Mouse (Mus musculus) lung, adult 18-20 months (tissue): ENCODE results near the gene Ceacam16.

Source experiments
- DNase-seq, 2 experiments: peaks; one replicate each; pipeline ENCODE4 v3.0.0; 2022; ENCODE audit warnings: mixed read lengths in 2 of 2

The Ceacam16 gene

GRCm38 (mm10) chr7:19815296-19816223 lies 45.5 kb downstream of the Ceacam16 start:
- no peak for DNase-seq

- DNase-seq: no peak
These were observed 47.4 kb downstream of the Ceacam16 start for GRCm38 (mm10) chr7:19813579-19814122.

DNA sequence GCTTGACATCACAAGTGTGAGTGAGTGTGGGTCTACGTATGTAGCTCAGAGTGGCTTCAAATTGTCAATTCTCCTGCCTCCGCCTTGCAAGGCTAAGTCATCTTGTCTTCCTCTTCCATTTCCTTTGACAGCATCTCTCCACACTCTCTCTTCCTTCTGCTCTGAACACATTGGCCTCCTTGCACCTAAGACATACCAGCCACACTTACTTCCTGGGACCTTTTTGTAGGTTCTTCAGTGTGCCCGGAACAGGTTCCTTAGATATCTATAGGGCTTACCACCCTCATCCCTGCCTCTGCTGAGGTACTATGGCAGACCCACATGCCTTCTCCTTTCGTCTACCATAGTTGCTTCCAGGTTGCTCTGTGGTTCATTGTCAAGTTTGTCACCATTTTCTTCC lies 47.9 kb downstream of the Ceacam16 start:
- DNase-seq: no peak

- peak; percentile 78 for DNase-seq
These were observed 50.0 kb downstream of the Ceacam16 start for GRCm38 (mm10) chr7:19811114-19811513.

DNA sequence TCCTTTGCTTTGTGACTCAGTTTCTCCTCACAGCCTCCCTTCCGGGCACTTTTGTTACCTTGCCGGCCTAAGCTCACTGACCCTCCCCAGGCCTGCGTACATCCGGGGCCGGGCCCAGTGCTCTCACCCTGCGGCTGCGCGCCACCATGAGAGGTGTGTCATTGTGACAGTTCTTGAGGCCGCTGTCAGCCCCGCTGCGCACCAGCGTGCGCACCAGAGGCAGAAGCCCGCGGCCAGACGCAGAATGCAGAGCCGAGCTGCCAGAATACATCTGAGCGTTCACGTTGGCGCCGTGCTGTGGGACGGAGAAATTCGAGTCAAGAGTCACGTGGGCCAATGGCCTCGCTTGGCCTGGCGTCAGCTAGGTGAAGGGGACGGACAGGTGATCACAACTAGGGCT lies 51.7 kb downstream of the Ceacam16 start:
- DNase-seq: no peak

DNA sequence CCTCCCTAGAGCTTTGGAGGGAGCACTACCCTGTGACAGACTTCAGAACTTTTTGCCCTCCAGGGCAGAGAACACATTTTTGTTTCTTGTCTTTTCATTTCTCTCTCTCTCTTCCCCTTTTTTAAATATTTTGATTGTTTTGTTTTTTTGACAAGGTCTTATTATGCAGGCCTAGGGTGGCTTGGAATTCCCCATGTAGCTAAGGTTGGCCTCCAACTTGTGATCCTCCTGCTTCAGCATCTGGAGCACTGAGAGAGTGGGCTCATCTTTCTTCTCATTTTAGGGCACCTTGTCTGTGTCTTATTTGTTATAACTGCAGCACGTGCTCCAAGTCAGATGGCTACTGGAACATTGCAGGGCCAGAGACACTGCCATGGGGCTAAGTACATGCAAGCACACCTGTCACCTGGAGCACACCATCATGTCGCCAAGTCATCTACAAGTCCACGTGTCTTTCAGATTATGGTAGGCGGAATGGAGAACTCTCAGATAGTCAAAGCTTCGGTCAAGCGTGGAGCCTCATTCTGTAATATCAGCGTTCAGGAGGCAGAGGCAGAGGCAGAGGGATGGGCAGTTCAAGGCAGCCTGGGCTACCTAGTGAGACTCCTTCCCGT lies 54.6 kb downstream of the Ceacam16 start:
- no peak for DNase-seq

DNA sequence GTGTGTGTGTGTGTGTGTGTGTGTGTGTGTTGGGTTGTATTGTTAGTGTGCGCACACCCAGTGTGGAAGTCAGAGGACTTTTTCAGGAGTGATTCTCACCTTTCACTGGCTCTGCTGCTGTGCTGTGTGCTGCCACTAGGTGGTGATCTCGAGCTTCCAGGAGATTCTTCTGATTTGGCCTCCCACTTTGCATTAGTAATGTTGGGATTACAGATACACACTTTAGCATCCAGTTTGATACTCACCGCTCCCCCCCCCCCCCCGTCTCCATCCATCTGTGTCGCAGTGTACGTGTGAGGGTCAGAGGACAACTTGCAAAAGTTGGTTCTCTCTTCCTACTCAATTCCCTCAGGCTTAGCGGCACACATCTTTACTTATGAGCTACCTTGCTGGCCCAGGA lies 58.1 kb downstream of the Ceacam16 start:
- peak; percentile 71 to 73 for DNase-seq
